Mouse (Mus musculus) heart, postnatal 0 days (tissue): ENCODE results near the gene Cnn2.

ENCODE experiments used
- CTCF ChIP-seq: IDR thresholded peaks from 2 replicates; pipeline ENCODE4 v1.5.1; 2016; ENCODE audit warnings: antibody characterized with exemption, control low read depth, low read depth
- EP300 ChIP-seq: IDR thresholded peaks from 2 replicates; pipeline ENCODE4 v1.6.1; 2016; ENCODE audit warnings: antibody characterized with exemption, low read depth

- TF ChIP-seq CTCF: no peak
- no peak for TF ChIP-seq EP300
These were observed 45.4 kb upstream of the Cnn2 start for GRCm38 (mm10) chr10:79942988-79943387.
